Mouse (Mus musculus): ENCODE data around the gene Afap1l2. TPM values are rescaled to one million over a fixed set of nuclear protein-coding genes. Genes with fewer than 3 reads are reported as not detected.

The Afap1l2 gene
- polyA plus RNA-seq, 1 experiment, result 0.90 TPM

- Histone ChIP-seq H3K27me3 (ENCODE audit: control insufficient read depth, insufficient read depth, insufficient read length) (no peaks in the 10 kb centered on the region), H3K4me3 (ENCODE audit: insufficient read depth, poor library complexity, severe bottlenecking) (no peak overlapping the region), H3K79me3 (ENCODE audit: low read depth) (no peaks in the 10 kb centered on the region), H3K36me3 (ENCODE audit: control insufficient read depth, insufficient read depth) (no peaks in the 10 kb centered on the region), H3K79me2 (ENCODE audit: control insufficient read depth, insufficient read depth) (no peaks in the 10 kb centered on the region), H3ac (ENCODE audit: control insufficient read depth, insufficient read length, low read depth) (no peak overlapping the region)
- TF ChIP-seq MYOD1 (IDR thresholded peaks at IDR 0.05; ENCODE audit: control insufficient read depth, insufficient read length, low read depth) (no peak), USF1 (IDR thresholded peaks at IDR 0.05; ENCODE audit: low read depth) (no peak), FOSL1 (IDR thresholded peaks at IDR 0.05; ENCODE audit: insufficient read depth, low read length, poor library complexity, severe bottlenecking) (no peak), CTCF (IDR thresholded peaks at IDR 0.05; ENCODE audit: control insufficient read depth, insufficient read depth, insufficient read length) (no peak), MAX (IDR thresholded peaks at IDR 0.05) (no peak), CEBPB (IDR thresholded peaks at IDR 0.05; ENCODE audit: low read depth) (no peak), MYOG (IDR thresholded peaks at IDR 0.05; ENCODE audit: control insufficient read depth, extremely low read depth, insufficient read length) (no peak)
Observed at GRCm38 (mm10) chr19:56992978-56993545, 15.0 kb downstream of the Afap1l2 start.

GRCm38 (mm10) chr19:56990367-56991111 is 17.5 kb downstream of the Afap1l2 start:
- no peaks in the 10 kb centered on the region for H3K79me3 ChIP-seq (ENCODE audit: low read depth)
- H3ac ChIP-seq (ENCODE audit: control insufficient read depth, insufficient read length, low read depth), result no peak overlapping the region
- no peak for TF ChIP-seq MAX (IDR thresholded peaks at IDR 0.05)
- TF ChIP-seq CTCF (IDR thresholded peaks at IDR 0.05; ENCODE audit: control insufficient read depth, insufficient read depth, insufficient read length), result no peak
- TF ChIP-seq USF1 (IDR thresholded peaks at IDR 0.05; ENCODE audit: low read depth), result no peak
- no peak for TF ChIP-seq CEBPB (IDR thresholded peaks at IDR 0.05; ENCODE audit: low read depth)
- TF ChIP-seq MYOD1 (IDR thresholded peaks at IDR 0.05; ENCODE audit: control insufficient read depth, insufficient read length, low read depth), result no peak
- TF ChIP-seq FOSL1 (IDR thresholded peaks at IDR 0.05; ENCODE audit: insufficient read depth, low read length, poor library complexity, severe bottlenecking), result no peak
- TF ChIP-seq MYOG (IDR thresholded peaks at IDR 0.05; ENCODE audit: control insufficient read depth, extremely low read depth, insufficient read length), result no peak
- H3K4me3 ChIP-seq (ENCODE audit: insufficient read depth, poor library complexity, severe bottlenecking), result no peak overlapping the region
- H3K36me3 ChIP-seq (ENCODE audit: control insufficient read depth, insufficient read depth), result no peaks in the 10 kb centered on the region
- no peaks in the 10 kb centered on the region for H3K27me3 ChIP-seq (ENCODE audit: control insufficient read depth, insufficient read depth, insufficient read length)
- H3K79me2 ChIP-seq (ENCODE audit: control insufficient read depth, insufficient read depth), result no peaks in the 10 kb centered on the region

DNA sequence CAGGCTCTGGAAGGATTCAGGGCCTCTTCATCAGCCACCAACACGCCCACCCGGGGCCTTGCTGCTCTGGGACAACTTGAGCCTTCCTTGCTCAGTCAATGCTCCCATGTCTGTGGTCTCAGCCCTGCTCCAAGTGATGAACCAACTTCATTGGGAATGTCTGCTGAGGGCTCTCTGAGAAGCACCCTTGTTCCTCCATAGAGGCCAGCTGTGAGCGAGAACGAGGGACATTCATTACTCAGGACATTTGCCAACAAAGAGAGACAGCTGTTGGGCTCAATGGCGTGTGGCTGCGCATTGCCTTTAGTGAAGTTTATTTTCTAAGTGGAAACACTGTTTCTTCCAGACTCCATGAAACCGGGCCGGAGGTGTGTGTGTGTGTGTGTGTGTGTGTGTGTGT is 18.9 kb downstream of the Afap1l2 start:
- H3K79me3 ChIP-seq (ENCODE audit: low read depth), result no peaks in the 10 kb centered on the region
- H3K27me3 ChIP-seq (ENCODE audit: control insufficient read depth, insufficient read depth, insufficient read length), result no peaks in the 10 kb centered on the region
- TF ChIP-seq USF1 (IDR thresholded peaks at IDR 0.05; ENCODE audit: low read depth) (no peak), FOSL1 (IDR thresholded peaks at IDR 0.05; ENCODE audit: insufficient read depth, low read length, poor library complexity, severe bottlenecking) (no peak), MYOG (IDR thresholded peaks at IDR 0.05; ENCODE audit: control insufficient read depth, extremely low read depth, insufficient read length) (no peak), CEBPB (IDR thresholded peaks at IDR 0.05; ENCODE audit: low read depth) (no peak), MAX (IDR thresholded peaks at IDR 0.05) (no peak), CTCF (IDR thresholded peaks at IDR 0.05; ENCODE audit: control insufficient read depth, insufficient read depth, insufficient read length) (no peak), MYOD1 (IDR thresholded peaks at IDR 0.05; ENCODE audit: control insufficient read depth, insufficient read length, low read depth) (no peak)
- no peak overlapping the region for H3ac ChIP-seq (ENCODE audit: control insufficient read depth, insufficient read length, low read depth)
- H3K4me3 ChIP-seq (ENCODE audit: insufficient read depth, poor library complexity, severe bottlenecking), result no peak overlapping the region
- H3K79me2 ChIP-seq (ENCODE audit: control insufficient read depth, insufficient read depth), result no peaks in the 10 kb centered on the region
- no peaks in the 10 kb centered on the region for H3K36me3 ChIP-seq (ENCODE audit: control insufficient read depth, insufficient read depth)

GRCm38 (mm10) chr19:56984229-56984628 is 23.8 kb downstream of the Afap1l2 start:
- Histone ChIP-seq H3K36me3 (ENCODE audit: control insufficient read depth, insufficient read depth) (no peaks in the 10 kb centered on the region), H3K79me3 (ENCODE audit: low read depth) (no peaks in the 10 kb centered on the region), H3K27me3 (ENCODE audit: control insufficient read depth, insufficient read depth, insufficient read length) (no peaks in the 10 kb centered on the region), H3K79me2 (ENCODE audit: control insufficient read depth, insufficient read depth) (no peaks in the 10 kb centered on the region), H3K4me3 (ENCODE audit: insufficient read depth, poor library complexity, severe bottlenecking) (no peak overlapping the region), H3ac (ENCODE audit: control insufficient read depth, insufficient read length, low read depth) (no peak overlapping the region)
- TF ChIP-seq FOSL1 (IDR thresholded peaks at IDR 0.05; ENCODE audit: insufficient read depth, low read length, poor library complexity, severe bottlenecking), result no peak

GRCm38 (mm10) chr19:56983757-56984156 is 24.3 kb downstream of the Afap1l2 start:
- no peaks in the 10 kb centered on the region for H3K36me3 ChIP-seq (ENCODE audit: control insufficient read depth, insufficient read depth)
- TF ChIP-seq MAX (IDR thresholded peaks at IDR 0.05), result no peak
- no peak for TF ChIP-seq CEBPB (IDR thresholded peaks at IDR 0.05; ENCODE audit: low read depth)
- TF ChIP-seq MYOG (IDR thresholded peaks at IDR 0.05; ENCODE audit: control insufficient read depth, extremely low read depth, insufficient read length), result no peak
- no peak for TF ChIP-seq USF1 (IDR thresholded peaks at IDR 0.05; ENCODE audit: low read depth)
- TF ChIP-seq CTCF (IDR thresholded peaks at IDR 0.05; ENCODE audit: control insufficient read depth, insufficient read depth, insufficient read length), result no peak
- no peak for TF ChIP-seq FOSL1 (IDR thresholded peaks at IDR 0.05; ENCODE audit: insufficient read depth, low read length, poor library complexity, severe bottlenecking)
- no peak for TF ChIP-seq MYOD1 (IDR thresholded peaks at IDR 0.05; ENCODE audit: control insufficient read depth, insufficient read length, low read depth)
- H3K27me3 ChIP-seq (ENCODE audit: control insufficient read depth, insufficient read depth, insufficient read length), result no peaks in the 10 kb centered on the region
- H3K4me3 ChIP-seq (ENCODE audit: insufficient read depth, poor library complexity, severe bottlenecking), result no peak overlapping the region
- no peak overlapping the region for H3ac ChIP-seq (ENCODE audit: control insufficient read depth, insufficient read length, low read depth)
- no peaks in the 10 kb centered on the region for H3K79me3 ChIP-seq (ENCODE audit: low read depth)
- H3K79me2 ChIP-seq (ENCODE audit: control insufficient read depth, insufficient read depth), result no peaks in the 10 kb centered on the region
